Mouse (Mus musculus) frontal cortex, postnatal 10 days (tissue): ENCODE data around the gene 1700022I11Rik.

Experiments
- DNase-seq, 2 experiments: peaks; one replicate each; pipeline ENCODE4 v3.0.0; 2022; ENCODE audit warnings: low spot score in 2 of 2, mixed read lengths in 1 of 2

The 1700022I11Rik gene

GRCm38 (mm10) chr4:43000141-43000986 is 31.0 kb downstream of the 1700022I11Rik start, which contains the start of gene Vcp:
Gene Vcp (minus strand): TSS chr4:43000507.
- DNase-seq, result peak; percentile 99

GRCm38 (mm10) chr4:43001272-43001671 is 31.9 kb downstream of the 1700022I11Rik start:
- no peak for DNase-seq

- no peak for DNase-seq
These were observed 33.5 kb downstream of the 1700022I11Rik start for GRCm38 (mm10) chr4:43002756-43003439.

- no peak for DNase-seq
These were observed 35.5 kb downstream of the 1700022I11Rik start for GRCm38 (mm10) chr4:43004951-43005350.

GRCm38 (mm10) chr4:43005765-43006164 is 36.4 kb downstream of the 1700022I11Rik start:
- no peak for DNase-seq

GRCm38 (mm10) chr4:43010161-43011038 is 41.0 kb downstream of the 1700022I11Rik start, which contains the start of gene Fancg:
Gene Fancg (minus strand): TSS chr4:43010506.
- peak; percentile 65 to 83 for DNase-seq

- DNase-seq, result no peak
These were observed 42.7 kb downstream of the 1700022I11Rik start for GRCm38 (mm10) chr4:43012091-43012490.

GRCm38 (mm10) chr4:43018156-43018555 is 48.8 kb downstream of the 1700022I11Rik start:
- no peak for DNase-seq

- no peak for DNase-seq
These were observed 49.8 kb downstream of the 1700022I11Rik start for GRCm38 (mm10) chr4:43019176-43019575.

- no peak for DNase-seq
These were observed 50.4 kb downstream of the 1700022I11Rik start for GRCm38 (mm10) chr4:43019641-43020465.

GRCm38 (mm10) chr4:43020876-43021275 is 51.5 kb downstream of the 1700022I11Rik start:
- DNase-seq, result no peak

- no peak for DNase-seq
These were observed 51.9 kb downstream of the 1700022I11Rik start for GRCm38 (mm10) chr4:43021341-43021740.

- no peak for DNase-seq
These were observed 55.3 kb downstream of the 1700022I11Rik start for GRCm38 (mm10) chr4:43024673-43025072.

- peak; percentile 87 to 92 for DNase-seq
These were observed 55.9 kb downstream of the 1700022I11Rik start, which contains the start of gene Pigo for GRCm38 (mm10) chr4:43025084-43025960. Gene Pigo (minus strand): TSS chr4:43025819.

- DNase-seq, result no peak
These were observed 59.7 kb downstream of the 1700022I11Rik start for GRCm38 (mm10) chr4:43029121-43029520.

GRCm38 (mm10) chr4:43029749-43030148 is 60.3 kb downstream of the 1700022I11Rik start:
- no peak for DNase-seq

- no peak for DNase-seq
These were observed 60.9 kb downstream of the 1700022I11Rik start for GRCm38 (mm10) chr4:43030352-43030751.

GRCm38 (mm10) chr4:43030780-43031230 is 61.4 kb downstream of the 1700022I11Rik start:
- DNase-seq, result no peak

GRCm38 (mm10) chr4:43031237-43031995 is 62.0 kb downstream of the 1700022I11Rik start, which contains the start of gene Stoml2:
Gene Stoml2 (minus strand): TSS chr4:43031710.
- DNase-seq, result peak; percentile 89
